Mouse (Mus musculus): ENCODE measurements around the gene Inhba. TPM values are rescaled to one million over a fixed set of nuclear protein-coding genes. Genes with fewer than 3 reads are reported as not detected.

Inhba gene
- total RNA-seq (2021): 1 to 10 TPM; 5.9 to 6.9 TPM
- long read RNA-seq, partial matches to known transcripts: 0 of 6 reads
- long read RNA-seq, other reads (novel, unspliced or antisense): 6 of 6 reads

- DNase-seq (ENCODE audit: low spot score in 2 of 2): peak; percentile 56 to 65
Measured at GRCm38 (mm10) chr13:16011372-16012242, at the start of gene Inhba. TSS of gene Inhba (plus strand) at chr13:16011851.

GRCm38 (mm10) chr13:15976584-15976983 is 35.1 kb upstream of the Inhba start:
- DNase-seq (ENCODE audit: low spot score in 2 of 2): no peak

- no peak for DNase-seq (ENCODE audit: low spot score in 2 of 2)
Measured at GRCm38 (mm10) chr13:15979551-15979950, 32.1 kb upstream of the Inhba start.

GRCm38 (mm10) chr13:15982041-15982440 is 29.6 kb upstream of the Inhba start:
- DNase-seq (ENCODE audit: low spot score in 2 of 2): no peak

GRCm38 (mm10) chr13:15985761-15986160 is 25.9 kb upstream of the Inhba start:
- DNase-seq (ENCODE audit: low spot score in 2 of 2): no peak

- no peak for DNase-seq (ENCODE audit: low spot score in 2 of 2)
Measured at GRCm38 (mm10) chr13:15986172-15986571, 25.5 kb upstream of the Inhba start.

GRCm38 (mm10) chr13:15995314-15995713 is 16.3 kb upstream of the Inhba start:
- no peak for DNase-seq (ENCODE audit: low spot score in 2 of 2)

GRCm38 (mm10) chr13:16005517-16005916 is 6.1 kb upstream of the Inhba start:
- DNase-seq (ENCODE audit: low spot score in 2 of 2): peak; percentile 58 to 74

- no peak for DNase-seq (ENCODE audit: low spot score in 2 of 2)
Measured at GRCm38 (mm10) chr13:16007748-16008147, 3.9 kb upstream of the Inhba start.

GRCm38 (mm10) chr13:16008348-16008747 is 3.3 kb upstream of the Inhba start:
- no peak for DNase-seq (ENCODE audit: low spot score in 2 of 2)

- no peak for DNase-seq (ENCODE audit: low spot score in 2 of 2)
Measured at GRCm38 (mm10) chr13:16009766-16010465, 1.7 kb upstream of the Inhba start.

GRCm38 (mm10) chr13:16010586-16010985 is 1.1 kb upstream of the Inhba start:
- DNase-seq (ENCODE audit: low spot score in 2 of 2): no peak

- peak; percentile 63 to 75 for DNase-seq (ENCODE audit: low spot score in 2 of 2)
Measured at GRCm38 (mm10) chr13:16012243-16012887, 714 bp downstream of the Inhba start.

- DNase-seq (ENCODE audit: low spot score in 2 of 2): no peak
Measured at GRCm38 (mm10) chr13:16014166-16014565, 2.5 kb downstream of the Inhba start.

- no peak for DNase-seq (ENCODE audit: low spot score in 2 of 2)
Measured at GRCm38 (mm10) chr13:16016506-16016905, 4.9 kb downstream of the Inhba start.

- DNase-seq (ENCODE audit: low spot score in 2 of 2): no peak
Measured at GRCm38 (mm10) chr13:16017338-16017737, 5.7 kb downstream of the Inhba start.

GRCm38 (mm10) chr13:16017777-16018176 is 6.1 kb downstream of the Inhba start:
- DNase-seq (ENCODE audit: low spot score in 2 of 2): peak in 1 of 2 experiments; percentile 18

GRCm38 (mm10) chr13:16018807-16019510 is 7.3 kb downstream of the Inhba start:
- no peak for DNase-seq (ENCODE audit: low spot score in 2 of 2)

- DNase-seq (ENCODE audit: low spot score in 2 of 2): peak; percentile 58 to 71
Measured at GRCm38 (mm10) chr13:16020659-16021058, 9.0 kb downstream of the Inhba start.

GRCm38 (mm10) chr13:16021181-16021580 is 9.5 kb downstream of the Inhba start:
- peak in 1 of 2 experiments; percentile 14 for DNase-seq (ENCODE audit: low spot score in 2 of 2)

GRCm38 (mm10) chr13:16021849-16022248 is 10.2 kb downstream of the Inhba start:
- no peak for DNase-seq (ENCODE audit: low spot score in 2 of 2)

Measured in layer of hippocampus, postnatal 10 days (tissue).